Mouse (Mus musculus) WW6 (cell line): ENCODE measurements around the gene Ppdpf.
"Not testable (repeated sequence)": the region's sequence is repeated elsewhere in the genome, so short reads cannot be mapped to it uniquely, and the experiment has no call there.

Experiments
- DNase-seq: peaks from one replicate; pipeline ENCODE4 v3.0.0-alpha.2; 2013; ENCODE audit warnings: low read depth, low spot score

Gene Ppdpf

GRCm38 (mm10) chr2:181159091-181159514, 27.9 kb upstream of the Ppdpf start:
- no peak for DNase-seq

- no peak for DNase-seq
Observed at GRCm38 (mm10) chr2:181159771-181160170, 27.3 kb upstream of the Ppdpf start.

- DNase-seq: no peak
Observed at GRCm38 (mm10) chr2:181160821-181161220, 26.2 kb upstream of the Ppdpf start.

- DNase-seq: no peak
Observed at GRCm38 (mm10) chr2:181166469-181166868, 20.6 kb upstream of the Ppdpf start.

- DNase-seq: no peak
Observed at GRCm38 (mm10) chr2:181174646-181175045, 12.4 kb upstream of the Ppdpf start.

GRCm38 (mm10) chr2:181178015-181178414, 9.0 kb upstream of the Ppdpf start:
- DNase-seq: no peak

- DNase-seq: no peak
Observed at GRCm38 (mm10) chr2:181178471-181178870, 8.6 kb upstream of the Ppdpf start.

- DNase-seq: no peak
Observed at GRCm38 (mm10) chr2:181180898-181181297, 6.1 kb upstream of the Ppdpf start.

- peak; percentile 69 for DNase-seq
Observed at GRCm38 (mm10) chr2:181186635-181187034, 412 bp upstream of the Ppdpf start.

- peak; percentile 47 for DNase-seq
Observed at GRCm38 (mm10) chr2:181188681-181189080, 1.6 kb downstream of the Ppdpf start.

GRCm38 (mm10) chr2:181189321-181189720, 2.3 kb downstream of the Ppdpf start:
- no peak for DNase-seq

GRCm38 (mm10) chr2:181191385-181191784, 4.3 kb downstream of the Ppdpf start:
- not testable (repeated sequence) for DNase-seq

- no peak for DNase-seq
Observed at GRCm38 (mm10) chr2:181191936-181192335, 4.9 kb downstream of the Ppdpf start.

- no peak for DNase-seq
Observed at GRCm38 (mm10) chr2:181193044-181193443, 6.0 kb downstream of the Ppdpf start.

GRCm38 (mm10) chr2:181196628-181197300, 9.7 kb downstream of the Ppdpf start:
- no peak for DNase-seq

- DNase-seq: no peak
Observed at GRCm38 (mm10) chr2:181201606-181202005, 14.6 kb downstream of the Ppdpf start.

GRCm38 (mm10) chr2:181202422-181202821, 15.4 kb downstream of the Ppdpf start, which contains the start of gene Ptk6:
TSS of gene Ptk6 (minus strand) at chr2:181202789.
- DNase-seq: no peak

- DNase-seq: no peak
Observed at GRCm38 (mm10) chr2:181202886-181203285, 15.8 kb downstream of the Ppdpf start.

GRCm38 (mm10) chr2:181205678-181206077, 18.6 kb downstream of the Ppdpf start:
- DNase-seq: no peak

GRCm38 (mm10) chr2:181206118-181206517, 19.1 kb downstream of the Ppdpf start:
- DNase-seq: no peak

GRCm38 (mm10) chr2:181212389-181213020, 25.5 kb downstream of the Ppdpf start:
- no peak for DNase-seq

GRCm38 (mm10) chr2:181213021-181213445, 26.0 kb downstream of the Ppdpf start, which contains the start of gene Srms:
TSS of gene Srms (minus strand) at chr2:181213185.
- no peak for DNase-seq

GRCm38 (mm10) chr2:181216037-181216436, 29.0 kb downstream of the Ppdpf start:
- DNase-seq: no peak
